Comparison of ENCODE assay signal across 22 mouse cellular contexts in the genomic region with DNA sequence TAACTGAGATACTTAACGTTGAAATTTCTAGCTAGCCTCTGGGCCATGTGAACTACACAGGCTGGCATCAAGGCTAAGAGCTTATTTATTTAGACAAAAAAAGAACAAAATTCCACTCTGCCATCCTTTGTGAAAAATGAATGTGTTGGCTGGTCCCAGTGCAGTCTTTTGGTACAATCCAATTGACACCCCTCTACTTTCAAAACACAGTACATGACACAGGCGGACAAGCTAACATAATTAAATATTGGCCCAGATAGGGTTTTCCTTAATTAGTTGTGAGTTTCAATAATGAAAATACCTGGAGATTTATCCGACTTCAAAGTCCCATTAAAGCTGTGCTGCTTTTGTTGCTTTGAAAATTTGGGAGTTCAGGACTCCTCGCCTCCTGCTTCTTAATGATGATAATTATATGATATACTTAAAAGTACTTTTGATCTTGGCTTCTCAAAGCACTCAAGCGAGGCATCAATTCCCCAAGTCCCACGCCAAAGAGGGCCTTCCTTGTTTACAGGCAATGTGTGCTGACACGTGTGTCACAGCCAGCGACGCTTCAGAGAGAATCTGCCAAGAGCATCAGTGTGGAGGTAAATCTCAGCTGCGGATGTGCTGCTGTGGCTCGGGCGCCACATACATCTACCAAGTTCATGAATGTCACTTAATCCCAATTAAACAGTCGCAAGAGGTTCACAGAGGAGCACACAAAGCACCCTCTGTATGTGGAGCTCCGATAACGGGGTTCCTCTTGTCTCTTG.
DNase-seq lines count a peak whose midpoint lies in the region; ATAC-seq and TF ChIP-seq lines count a peak whose summit lies in the region.
"Had no signal": no experiment of that assay in that cellular context is flagged by ENCODE, and none has a peak within 500 bp of the region (broad histone marks: within the 10 kb centered on the region; RNA-seq: fewer than 3 reads in every experiment).

No protein-coding gene starts in this region.

- peak; percentile 6 to 9 for DNase-seq in cerebellum, postnatal 10 days
- DNase-seq in cerebellum, adult 11-12 months, result no peak
- no peak for DNase-seq in hindbrain, postnatal 0 days (ENCODE audit: low spot score)
- no peak for DNase-seq in hindbrain, embryonic 11.5 days (ENCODE audit: low spot score)
- DNase-seq in brain, embryonic 14.5 days (ENCODE audit: low read depth), result peak; percentile 87
- DNase-seq in spleen, adult 12 weeks (ENCODE audit: low spot score), result no peak
- no peak for DNase-seq in gastrocnemius, postnatal 14 days
- DNase-seq: adrenal gland, postnatal 10 days; B cell, adult 2 months; cerebellum, adult 18-20 months; cerebellum, adult 9-11 months; gastrocnemius, postnatal 25 days; heart, adult 11 months; heart, postnatal 10 days; heart, postnatal 4 days had no signal

- no peak overlapping the region for H3K27ac ChIP-seq in hindbrain, postnatal 0 days
- H3K27ac ChIP-seq in hindbrain, embryonic 11.5 days (ENCODE audit: low read depth, low read length), result no peak overlapping the region
- no peak overlapping the region for H3K27ac ChIP-seq in midbrain, embryonic 16.5 days (ENCODE audit: low read length)
- H3K27ac ChIP-seq: embryonic facial prominence, embryonic 10.5 days; heart, embryonic 10.5 days; hindbrain, embryonic 13.5 days; intestine, embryonic 15.5 days had no signal

- intact Hi-C loops in gastrocnemius, postnatal 14 days (cut with DNase I; ENCODE audit: low total_unique reads), result no loop called here

- H3K4me2 ChIP-seq in hindbrain, postnatal 0 days (ENCODE audit: low read depth, low read length), result no peak overlapping the region
- H3K4me2 ChIP-seq in hindbrain, embryonic 11.5 days (replicated peaks; ENCODE audit: low read depth, low read length), result no peak overlapping the region
- no peak overlapping the region for H3K4me2 ChIP-seq in midbrain, embryonic 16.5 days (ENCODE audit: low read length)
- H3K4me2 ChIP-seq: hindbrain, embryonic 13.5 days; intestine, embryonic 15.5 days had no signal

- TF ChIP-seq CTCF in hindbrain, postnatal 0 days (IDR thresholded peaks at IDR 0.05; ENCODE audit: low read depth), result no peak
- no peak for TF ChIP-seq CTCF in brain, embryonic 14.5 days (IDR thresholded peaks at IDR 0.05; ENCODE audit: borderline replicate concordance, extremely low read depth, insufficient read depth, insufficient read length)

- H3K9me3 ChIP-seq in hindbrain, postnatal 0 days (ENCODE audit: low read length), result no peaks in the 10 kb centered on the region
- no peaks in the 10 kb centered on the region for H3K9me3 ChIP-seq in hindbrain, embryonic 11.5 days (ENCODE audit: control insufficient read depth, low read length)
- H3K9me3 ChIP-seq in midbrain, embryonic 16.5 days (replicated peaks; ENCODE audit: control insufficient read depth, low read length, poor library complexity, severe bottlenecking), result no peaks in the 10 kb centered on the region
- H3K9me3 ChIP-seq: embryonic facial prominence, embryonic 10.5 days; G1E; heart, embryonic 10.5 days; hindbrain, embryonic 13.5 days; intestine, embryonic 15.5 days had no signal

- H3K27me3 ChIP-seq in hindbrain, postnatal 0 days (ENCODE audit: insufficient read depth, low read length), result no peaks in the 10 kb centered on the region
- no peaks in the 10 kb centered on the region for H3K27me3 ChIP-seq in hindbrain, embryonic 11.5 days (ENCODE audit: control insufficient read depth, insufficient read depth, low read length)
- no peaks in the 10 kb centered on the region for H3K27me3 ChIP-seq in midbrain, embryonic 16.5 days (ENCODE audit: control insufficient read depth, insufficient read depth, low read depth, low read length)
- H3K27me3 ChIP-seq: hindbrain, embryonic 13.5 days; intestine, embryonic 15.5 days had no signal

- H3K36me3 ChIP-seq in hindbrain, postnatal 0 days (ENCODE audit: insufficient read depth, low read length), result no peaks in the 10 kb centered on the region
- no peaks in the 10 kb centered on the region for H3K36me3 ChIP-seq in hindbrain, embryonic 11.5 days (ENCODE audit: control insufficient read depth, insufficient read depth, low read length)
- H3K36me3 ChIP-seq in midbrain, embryonic 16.5 days (ENCODE audit: control insufficient read depth, insufficient read depth, low read length), result no peaks in the 10 kb centered on the region
- H3K36me3 ChIP-seq: embryonic facial prominence, embryonic 10.5 days; G1E; heart, embryonic 10.5 days; hindbrain, embryonic 13.5 days; intestine, embryonic 15.5 days had no signal

- H3K4me3 ChIP-seq in hindbrain, postnatal 0 days (ENCODE audit: low read length), result no peak overlapping the region
- no peak overlapping the region for H3K4me3 ChIP-seq in hindbrain, embryonic 11.5 days (ENCODE audit: low read depth, low read length)
- H3K4me3 ChIP-seq in midbrain, embryonic 16.5 days (ENCODE audit: low read depth, low read length), result no peak overlapping the region
- H3K4me3 ChIP-seq: embryonic facial prominence, embryonic 10.5 days; heart, embryonic 10.5 days; hindbrain, embryonic 13.5 days; intestine, embryonic 15.5 days had no signal

- no peak overlapping the region for H3K9ac ChIP-seq in hindbrain, postnatal 0 days (replicated peaks; ENCODE audit: low read length)
- no peak overlapping the region for H3K9ac ChIP-seq in hindbrain, embryonic 11.5 days (ENCODE audit: low read depth, low read length)
- no peak overlapping the region for H3K9ac ChIP-seq in midbrain, embryonic 16.5 days (ENCODE audit: low read depth, low read length)
- H3K9ac ChIP-seq: hindbrain, embryonic 13.5 days; intestine, embryonic 15.5 days had no signal

- no peaks in the 10 kb centered on the region for H3K4me1 ChIP-seq in hindbrain, postnatal 0 days (ENCODE audit: insufficient read depth, low read length)
- H3K4me1 ChIP-seq in hindbrain, embryonic 11.5 days (replicated peaks; ENCODE audit: control insufficient read depth, insufficient read depth, low read length), result no peaks in the 10 kb centered on the region
- H3K4me1 ChIP-seq in midbrain, embryonic 16.5 days (ENCODE audit: control insufficient read depth, insufficient read depth, low read length), result no peaks in the 10 kb centered on the region
- H3K4me1 ChIP-seq: heart, embryonic 10.5 days; hindbrain, embryonic 13.5 days; intestine, embryonic 15.5 days had no signal

- WGBS in hindbrain, postnatal 0 days, result 67% methylated on average over 15 of the region's 15 CpGs
- 85% methylated on average over 15 of the region's 15 CpGs for WGBS in hindbrain, embryonic 11.5 days
- WGBS in midbrain, embryonic 16.5 days, result 52% methylated on average over 15 of the region's 15 CpGs

- 0 out of 2 replicates have a peak, but pooled peaks have one; percentile 27 for ATAC-seq in hindbrain, postnatal 0 days
- no peak for ATAC-seq in hindbrain, embryonic 11.5 days (ENCODE audit: low FRiP score)
- peak; percentile 66 for ATAC-seq in midbrain, embryonic 16.5 days
- ATAC-seq: CD4-positive, CD25-positive, alpha-beta regulatory T cell, adult 4 months; intestine, embryonic 15.5 days had no signal

- no peak for TF ChIP-seq POLR2A in brain, embryonic 14.5 days (IDR thresholded peaks at IDR 0.05; ENCODE audit: borderline replicate concordance, extremely low read depth, insufficient read depth, insufficient read length, poor library complexity, severe bottlenecking)

Comparison
In these comparisons a context has a peak if more than half of its experiments do, and no peak if none do; other contexts are left out.
1. DNase-seq: peak in cerebellum, postnatal 10 days (2 of 2) and brain, embryonic 14.5 days (single experiment); none in cerebellum, adult 11-12 months (single experiment), hindbrain, postnatal 0 days (single experiment), hindbrain, embryonic 11.5 days (single experiment), spleen, adult 12 weeks (single experiment) and gastrocnemius, postnatal 14 days (single experiment).